Mouse (Mus musculus): ENCODE results near the gene Zfp330. TPM values are rescaled to one million over a fixed set of nuclear protein-coding genes. Genes with fewer than 3 reads are reported as not detected.

Zfp330 gene
- total RNA-seq (2023): 10 to 100 TPM; 57.5 to 58.0 TPM

GRCm38 (mm10) chr8:82774093-82774422 is at the start of gene Zfp330:
Gene Zfp330 (minus strand): TSS chr8:82774160.

Other genes starting within 250 kb of the Zfp330 start
- gene Rnf150, start 89.2 kb upstream of the Zfp330 start, total RNA-seq (2023): 10 to 100 TPM in 1 of 2 experiments, 1 to 10 TPM in 1; 8.7 to 11.6 TPM